Mouse (Mus musculus) cerebellum, postnatal 10 days (tissue): ENCODE data around the gene Susd5.
"Not testable (repeated sequence)": the region's sequence is repeated elsewhere in the genome, so short reads cannot be mapped to it uniquely, and the experiment has no call there.

Source experiments
- DNase-seq, 2 experiments: peaks; one replicate each; pipeline ENCODE4 v3.0.0; 2021; ENCODE audit warnings: mixed read lengths in 2 of 2

Gene Susd5

GRCm38 (mm10) chr9:114073681-114074080 lies 16.7 kb downstream of the Susd5 start:
- no peak for DNase-seq

- DNase-seq: no peak
Measured at GRCm38 (mm10) chr9:114086422-114086821, 29.5 kb downstream of the Susd5 start.

GRCm38 (mm10) chr9:114087106-114087815 lies 30.3 kb downstream of the Susd5 start:
- DNase-seq: no peak

GRCm38 (mm10) chr9:114088885-114089284 lies 31.9 kb downstream of the Susd5 start:
- DNase-seq: not testable (repeated sequence)

GRCm38 (mm10) chr9:114092188-114092587 lies 35.2 kb downstream of the Susd5 start:
- peak; percentile 17 to 53 for DNase-seq

GRCm38 (mm10) chr9:114094854-114095253 lies 37.9 kb downstream of the Susd5 start:
- DNase-seq: no peak

- DNase-seq: no peak
Measured at GRCm38 (mm10) chr9:114098716-114099302, 41.9 kb downstream of the Susd5 start.

GRCm38 (mm10) chr9:114110268-114110667 lies 53.3 kb downstream of the Susd5 start:
- DNase-seq: peak; percentile 48 to 72

GRCm38 (mm10) chr9:114111161-114111560 lies 54.2 kb downstream of the Susd5 start:
- peak; percentile 39 to 51 for DNase-seq

GRCm38 (mm10) chr9:114112226-114112625 lies 55.3 kb downstream of the Susd5 start:
- peak; percentile 16 to 31 for DNase-seq

- no peak for DNase-seq
Measured at GRCm38 (mm10) chr9:114113911-114114623, 57.1 kb downstream of the Susd5 start.

GRCm38 (mm10) chr9:114116672-114117071 lies 59.7 kb downstream of the Susd5 start:
- DNase-seq: peak; percentile 83 to 84

- DNase-seq: not testable (repeated sequence)
Measured at GRCm38 (mm10) chr9:114122862-114123261, 65.9 kb downstream of the Susd5 start.

- not testable (repeated sequence) for DNase-seq
Measured at GRCm38 (mm10) chr9:114129273-114129835, 72.4 kb downstream of the Susd5 start.
